Mouse (Mus musculus) liver, embryonic 14.5 days (tissue): ENCODE measurements at regions not wholly inside any gene's neighbourhood (a gene's known extent, or its start where the extent isn't known, plus 50 kb on each side); places are given as distances from the start of the nearest gene placed in this dataset.

ENCODE experiments used
- ATAC-seq: fragments of 200-750 bp; cut with Nextera tagmentation; 2 replicates; pipeline ENCODE4 v1.8.0; 2017; ENCODE audit warnings: moderate number of reproducible peaks, mild to moderate bottlenecking, moderate library complexity; ENCODE audit not compliant: insufficient read depth
- DNase-seq, 3 experiments: peaks; one replicate each; pipeline ENCODE4 v3.0.0-alpha.2; 2012 to 2013; ENCODE audit warnings: low read depth in 3 of 3, low spot score in 3 of 3
- H3K27ac ChIP-seq: fragments of 300-500 bp; sonication (generic); 2 replicates; pipeline ENCODE4 v1.5.1; 2014; ENCODE audit warnings: moderate library complexity, mild to moderate bottlenecking, control low read depth, inconsistent platforms
- H3K27me3 ChIP-seq: fragments of 300-500 bp; sonication (generic); 2 replicates; pipeline ENCODE4 v1.6.1; 2014; ENCODE audit warnings: mild to moderate bottlenecking, low read length, moderate library complexity; ENCODE audit not compliant: control insufficient read depth, insufficient read depth
- H3K36me3 ChIP-seq: fragments of 300-500 bp; sonication (generic); replicated peaks from 2 replicates; pipeline ENCODE4 v1.6.1; 2014; ENCODE audit warnings: low read depth; ENCODE audit not compliant: control insufficient read depth, insufficient read depth
- H3K4me1 ChIP-seq, 2 experiments: fragments of 200-500 bp in 1 of 2; fragments of 300-500 bp in 1 of 2; sonication (generic) in 1 of 2; replicated peaks; 2 replicates each; pipeline ENCODE4 v1.6.1; 2012 to 2014; ENCODE audit warnings: antibody characterized with exemption in 1 of 2, inconsistent platforms in 1 of 2, low read length in 1 of 2; ENCODE audit not compliant: control insufficient read depth in 2 of 2, insufficient read depth in 2 of 2
- H3K4me2 ChIP-seq: fragments of 300-500 bp; sonication (generic); 2 replicates; pipeline ENCODE4 v1.6.1; 2014; ENCODE audit warnings: low read depth, mild to moderate bottlenecking, control low read depth, moderate library complexity
- H3K4me3 ChIP-seq, 2 experiments: fragments of 200-500 bp in 1 of 2; fragments of 300-500 bp in 1 of 2; sonication (generic) in 1 of 2; 2 replicates each; pipeline ENCODE4 v1.5.1; 2012 to 2014; ENCODE audit warnings: low read depth in 2 of 2, low read length in 2 of 2, mild to moderate bottlenecking in 2 of 2, control low read depth in 1 of 2, inconsistent platforms in 1 of 2, moderate library complexity in 1 of 2; ENCODE audit not compliant: insufficient read depth in 1 of 2
- H3K9ac ChIP-seq: fragments of 300-500 bp; sonication (generic); replicated peaks from 2 replicates; pipeline ENCODE4 v1.6.1; 2014; ENCODE audit warnings: mild to moderate bottlenecking, control low read depth, moderate library complexity
- H3K9me3 ChIP-seq: fragments of 300-500 bp; sonication (generic); 2 replicates; pipeline ENCODE4 v1.6.1; 2016; ENCODE audit warnings: low read length, mixed read lengths; ENCODE audit not compliant: control insufficient read depth
- CTCF ChIP-seq: IDR thresholded peaks from 2 replicates; pipeline ENCODE4 v1.5.1; 2016; ENCODE audit warnings: antibody characterized with exemption, low read depth, control low read depth
- EP300 ChIP-seq: IDR thresholded peaks from 2 replicates; pipeline ENCODE4 v1.6.1; 2016; ENCODE audit warnings: antibody characterized with exemption, low read depth
- whole genome bisulfite sequencing: fragments of 180-500 bp; shearing (Covaris S2); extraction: QIAGEN DNeasy Blood & Tissue Kit; methylation state at CpG from one replicate; pipeline ENCODE4 v1.1.7; 2014; ENCODE audit not compliant: insufficient replicate concordance; 5-methylcytosine and 5-hydroxymethylcytosine counted together

- H3K27me3 ChIP-seq: no peaks in the 10 kb centered on the region
- no peak overlapping the region for H3K27ac ChIP-seq
- DNase-seq (no peak), ATAC-seq (no peak)
- WGBS: 48% methylated on average over 6 of the region's 6 CpGs
- no peaks in the 10 kb centered on the region for H3K9me3 ChIP-seq
- H3K4me1 ChIP-seq: no peaks in the 10 kb centered on the region
- no peak overlapping the region for H3K9ac ChIP-seq
- no peak overlapping the region for H3K4me3 ChIP-seq
- no peak overlapping the region for H3K4me2 ChIP-seq
- no peaks in the 10 kb centered on the region for H3K36me3 ChIP-seq
- no peak for TF ChIP-seq EP300
- no peak for TF ChIP-seq CTCF
Measured at GRCm38 (mm10) chr8:86204421-86205229, 363.9 kb downstream of the Phkb start.

- Histone ChIP-seq H3K27ac (no peak overlapping the region), H3K9me3 (no peaks in the 10 kb centered on the region)
- 49% methylated on average over 9 of the region's 9 CpGs for WGBS
Measured at GRCm38 (mm10) chr8:86203107-86203506, 362.3 kb downstream of the Phkb start.

GRCm38 (mm10) chr8:86201830-86202229 is 361.1 kb downstream of the Phkb start:
- Histone ChIP-seq H3K36me3 (no peaks in the 10 kb centered on the region), H3K9me3 (no peaks in the 10 kb centered on the region), H3K27ac (no peak overlapping the region), H3K4me2 (no peak overlapping the region), H3K27me3 (no peaks in the 10 kb centered on the region), H3K9ac (no peak overlapping the region), H3K4me1 (no peaks in the 10 kb centered on the region), H3K4me3 (no peak overlapping the region)
- WGBS: 67% methylated on average over 4 of the region's 4 CpGs
- DNase-seq: no peak
- TF ChIP-seq CTCF: no peak
- no peak for TF ChIP-seq EP300
- no peak for ATAC-seq

More at GRCm38 (mm10) chr8:86203107-86203506, 362.3 kb downstream of the Phkb start:
- no peak for DNase-seq
- no peaks in the 10 kb centered on the region for H3K4me1 ChIP-seq
- TF ChIP-seq EP300: no peak
- no peak for TF ChIP-seq CTCF
- H3K36me3 ChIP-seq: no peaks in the 10 kb centered on the region
- no peak for ATAC-seq
- no peak overlapping the region for H3K9ac ChIP-seq
- no peak overlapping the region for H3K4me3 ChIP-seq
- H3K27me3 ChIP-seq: no peaks in the 10 kb centered on the region
- no peak overlapping the region for H3K4me2 ChIP-seq

GRCm38 (mm10) chr8:86192262-86192661 is 351.5 kb downstream of the Phkb start:
- no peak overlapping the region for H3K27ac ChIP-seq
- DNase-seq (no peak), ATAC-seq (no peak)
- no peaks in the 10 kb centered on the region for H3K36me3 ChIP-seq
- H3K4me1 ChIP-seq: no peaks in the 10 kb centered on the region
- no peak overlapping the region for H3K9ac ChIP-seq
- no peaks in the 10 kb centered on the region for H3K27me3 ChIP-seq
- no peaks in the 10 kb centered on the region for H3K9me3 ChIP-seq
- TF ChIP-seq EP300 (no peak), CTCF (no peak)
- H3K4me3 ChIP-seq: no peak overlapping the region
- H3K4me2 ChIP-seq: no peak overlapping the region
- 53% methylated on average over 4 of the region's 4 CpGs for WGBS

- no peaks in the 10 kb centered on the region for H3K4me1 ChIP-seq
- H3K4me2 ChIP-seq: no peak overlapping the region
- no peak for ATAC-seq
- DNase-seq: no peak
- no peak overlapping the region for H3K9ac ChIP-seq
- H3K27me3 ChIP-seq: no peaks in the 10 kb centered on the region
- TF ChIP-seq CTCF: no peak
- no peak for TF ChIP-seq EP300
- 65% methylated on average over 5 of the region's 5 CpGs for WGBS
- H3K27ac ChIP-seq: no peak overlapping the region
- no peaks in the 10 kb centered on the region for H3K9me3 ChIP-seq
- no peaks in the 10 kb centered on the region for H3K36me3 ChIP-seq
- H3K4me3 ChIP-seq: no peak overlapping the region
Measured at GRCm38 (mm10) chr8:86184671-86185070, 343.9 kb downstream of the Phkb start.
